Mouse (Mus musculus) heart, adult 2 months (tissue): ENCODE data around the gene Corin. TPM values are rescaled to one million over a fixed set of nuclear protein-coding genes. Genes with fewer than 3 reads are reported as not detected.
A peak's percentile ranks its signal among the peaks of the same experiment; 100 is the strongest.

Experiments
- DNase-seq, 2 experiments: peaks; one replicate each; pipeline ENCODE4 v3.0.0; 2021
- H3K27ac ChIP-seq: fragments of 200-600 bp; 2 replicates; pipeline ENCODE4 v1.8.1; 2022
- H3K27me3 ChIP-seq: fragments of 200-500 bp; 2 replicates; pipeline ENCODE4 v1.6.1; 2012; ENCODE audit warnings: mild to moderate bottlenecking, low read length, inconsistent platforms, mixed read lengths; ENCODE audit not compliant: control insufficient read depth, insufficient read depth
- H3K36me3 ChIP-seq: fragments of 200-500 bp; 2 replicates; pipeline ENCODE4 v1.6.1; 2012; ENCODE audit warnings: low read length, inconsistent platforms; ENCODE audit not compliant: control insufficient read depth, insufficient read depth
- H3K4me1 ChIP-seq: fragments of 200-500 bp; 2 replicates; pipeline ENCODE4 v1.6.1; 2011; ENCODE audit warnings: low read length; ENCODE audit not compliant: control insufficient read depth, insufficient read depth
- H3K4me3 ChIP-seq: fragments of 200-600 bp; 2 replicates; pipeline ENCODE4 v1.8.1; 2022
- H3K79me2 ChIP-seq: fragments of 200-500 bp; replicated peaks from 2 replicates; pipeline ENCODE4 v1.6.1; 2012; ENCODE audit warnings: mild to moderate bottlenecking, inconsistent platforms, low read length, moderate library complexity, mixed read lengths; ENCODE audit not compliant: control insufficient read depth, insufficient read depth
- H3K9ac ChIP-seq: fragments of 200-500 bp; 2 replicates; pipeline ENCODE4 v1.6.1; 2012; ENCODE audit warnings: low read depth, mild to moderate bottlenecking, control low read depth, inconsistent platforms, low read length, mixed read lengths
- CTCF ChIP-seq: fragments of 200-600 bp; IDR thresholded peaks from 2 replicates; pipeline ENCODE4 v1.8.1; 2022; ENCODE audit warnings: antibody characterized with exemption, mild to moderate bottlenecking, moderate library complexity
- EP300 ChIP-seq: fragments of 200-500 bp; IDR thresholded peaks from 2 replicates; pipeline ENCODE4 v1.6.1; 2011; ENCODE audit warnings: low read depth, low read length, control low read depth; ENCODE audit not compliant: insufficient read depth
- POLR2A ChIP-seq: fragments of 200-500 bp; IDR thresholded peaks from 2 replicates; pipeline ENCODE4 v1.6.1; 2011; ENCODE audit warnings: mild to moderate bottlenecking, low read depth, low read length, control low read depth; ENCODE audit not compliant: insufficient read depth
- WGBS: fragments of 180-500 bp; shearing (Covaris S2); methylation state at CpG from one replicate; pipeline ENCODE4 v1.1.7; 2018; 5-methylcytosine and 5-hydroxymethylcytosine counted together
- intact Hi-C: fragments of 180-260 bp; cut with DNase I; formaldehyde crosslinking; loops from one replicate; pipeline ENCODE4 v1.15.1; 2025
- polyA plus RNA-seq: library from polyadenylated mRNA; depleted of rRNA; stranded (reverse); fragments of >200 nt; gene quantifications from 2 replicates; pipeline ENCODE4 v1.2.3, GENCODE M21; 2012
- total RNA-seq, 2 experiments: library from RNA; stranded (reverse); gene quantifications; 2 replicates each; pipeline ENCODE4 v1.2.3; 2021

Gene Corin
- total and polyA plus RNA-seq, 3 experiments, result 42.3 to 173 (median 121) TPM

GRCm38 (mm10) chr5:72441181-72441580, 63.1 kb downstream of the Corin start:
- Histone ChIP-seq H3K36me3 (peaks cover 24% of the 10 kb centered on the region), H3K4me3 (no peak overlapping the region), H3K79me2 (no peaks in the 10 kb centered on the region), H3K27ac (no peak overlapping the region), H3K4me1 (peaks cover 2% of the 10 kb centered on the region; the same call in 1 of the 2 replicates), H3K9ac (no peak overlapping the region), H3K27me3 (no peaks in the 10 kb centered on the region)
- WGBS, result 42% methylated on average over 10 of the region's 10 CpGs
- DNase-seq, result no peak
- intact Hi-C loops, result no loop called here
- no peak for TF ChIP-seq POLR2A
- no peak for TF ChIP-seq EP300
- TF ChIP-seq CTCF, result no peak

- H3K4me3 ChIP-seq, result no peak overlapping the region
- peak in 1 of 2 experiments; percentile 56 for DNase-seq
- no peaks in the 10 kb centered on the region for H3K27me3 ChIP-seq
- peak overlapping the region; percentile 52 for H3K27ac ChIP-seq
- no peaks in the 10 kb centered on the region; the same call in 1 of the 2 replicates for H3K79me2 ChIP-seq
- H3K36me3 ChIP-seq, result peaks cover 23% of the 10 kb centered on the region
- TF ChIP-seq CTCF (no peak), POLR2A (peak; percentile 46; the same call in 1 of the 2 replicates), EP300 (peak; percentile 86)
- intact Hi-C loops, result no loop called here
- no peak overlapping the region for H3K9ac ChIP-seq
- peaks cover 3% of the 10 kb centered on the region; the same call in 1 of the 2 replicates for H3K4me1 ChIP-seq
- WGBS, result 52% methylated on average over 11 of the region's 11 CpGs
These were observed 69.2 kb downstream of the Corin start for GRCm38 (mm10) chr5:72435085-72435484.

- no peaks in the 10 kb centered on the region for H3K27me3 ChIP-seq
- H3K36me3 ChIP-seq, result peaks cover 23% of the 10 kb centered on the region
- H3K4me3 ChIP-seq, result no peak overlapping the region
- H3K4me1 ChIP-seq, result peaks cover 3% of the 10 kb centered on the region; the same call in 1 of the 2 replicates
- no peak for DNase-seq
- intact Hi-C loops, result no loop called here
- WGBS, result 44% methylated on average over 3 of the region's 3 CpGs
- H3K9ac ChIP-seq, result no peak overlapping the region
- no peak overlapping the region for H3K27ac ChIP-seq
- TF ChIP-seq CTCF (no peak), EP300 (no peak), POLR2A (no peak)
- no peaks in the 10 kb centered on the region; the same call in 1 of the 2 replicates for H3K79me2 ChIP-seq
These were observed 72.4 kb downstream of the Corin start for GRCm38 (mm10) chr5:72431856-72432255.

GRCm38 (mm10) chr5:72427556-72427955, 76.7 kb downstream of the Corin start:
- Histone ChIP-seq H3K27ac (no peak overlapping the region), H3K4me3 (no peak overlapping the region), H3K4me1 (peaks cover 2% of the 10 kb centered on the region; the same call in 1 of the 2 replicates), H3K36me3 (peaks cover 21% of the 10 kb centered on the region), H3K27me3 (no peaks in the 10 kb centered on the region), H3K79me2 (no peaks in the 10 kb centered on the region; the same call in 1 of the 2 replicates), H3K9ac (no peak overlapping the region)
- DNase-seq, result no peak
- WGBS, result 83% methylated on average over 4 of the region's 4 CpGs
- intact Hi-C loops, result no loop called here
- TF ChIP-seq POLR2A (no peak), CTCF (no peak), EP300 (no peak)

GRCm38 (mm10) chr5:72425342-72426010, 78.8 kb downstream of the Corin start:
- no peak for DNase-seq
- H3K4me1 ChIP-seq, result no peaks in the 10 kb centered on the region
- no peaks in the 10 kb centered on the region for H3K27me3 ChIP-seq
- H3K79me2 ChIP-seq, result no peaks in the 10 kb centered on the region
- TF ChIP-seq POLR2A (no peak), EP300 (no peak), CTCF (no peak)
- intact Hi-C loops, result no loop called here
- H3K4me3 ChIP-seq, result no peak overlapping the region
- no peak overlapping the region for H3K9ac ChIP-seq
- peak overlapping the region; percentile 64 for H3K27ac ChIP-seq
- peaks cover 16% of the 10 kb centered on the region for H3K36me3 ChIP-seq

- peak in 1 of 2 experiments; percentile 53 for DNase-seq
- intact Hi-C loops, result loop anchor here (5.0 kb wide), 1 partner anchor 35 kb away; no protein-coding TSS in a partner anchor
- Histone ChIP-seq H3K36me3 (peaks cover 34% of the 10 kb centered on the region), H3K27ac (peak overlapping the region; percentile 91), H3K4me1 (peaks cover 15% of the 10 kb centered on the region), H3K27me3 (no peaks in the 10 kb centered on the region), H3K9ac (no peak overlapping the region; the same call in 1 of the 2 replicates), H3K4me3 (no peak overlapping the region), H3K79me2 (no peaks in the 10 kb centered on the region)
- TF ChIP-seq CTCF, result no peak
- TF ChIP-seq POLR2A, result no peak
- no peak for TF ChIP-seq EP300
- 10% methylated on average over 10 of the region's 10 CpGs for WGBS
These were observed 92.4 kb downstream of the Corin start for GRCm38 (mm10) chr5:72411874-72412329.
